Mouse (Mus musculus): ENCODE measurements at regions not wholly inside any gene's neighbourhood (a gene's known extent, or its start where the extent isn't known, plus 50 kb on each side); places are given as distances from the start of the nearest gene placed in this dataset.

- TF ChIP-seq POLR2A (IDR thresholded peaks at IDR 0.05; ENCODE audit: low read depth, low read length) (no peak), CTCF (conservative IDR thresholded peaks at IDR 0.05; ENCODE audit: insufficient read depth, insufficient read length, low read depth, low read length) (no peak)
Observed at GRCm38 (mm10) chr11:40424316-40424715, 270.7 kb downstream of the Mat2b start.
